Mouse (Mus musculus): ENCODE data around the gene U90926. TPM values are rescaled to one million over a fixed set of nuclear protein-coding genes. Genes with fewer than 3 reads are reported as not detected.

The U90926 gene
- total RNA-seq (2022), result not detected

DNA sequence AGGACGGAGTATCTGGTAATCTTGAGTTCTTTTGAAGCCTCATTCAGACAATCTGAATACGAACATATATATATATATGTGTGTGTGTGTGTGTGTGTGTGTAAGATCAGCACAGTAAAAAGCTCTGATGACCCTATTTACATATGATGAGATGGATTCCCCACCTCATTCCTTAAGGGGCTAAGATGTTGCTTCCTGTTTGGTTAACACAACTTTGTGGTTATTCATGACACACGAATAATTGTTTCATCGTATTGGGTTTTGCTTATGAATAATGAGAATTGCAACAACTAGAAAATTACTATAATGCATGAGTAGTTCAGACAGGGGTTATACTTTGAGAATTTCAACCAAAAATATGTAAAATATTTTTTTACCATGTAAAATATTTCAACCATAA is at the start of gene U90926:
Gene U90926 (minus strand): TSS at position 101 of the 400 bp plus-strand sequence.
- DNase-seq (ENCODE audit: low spot score), result no peak

DNA sequence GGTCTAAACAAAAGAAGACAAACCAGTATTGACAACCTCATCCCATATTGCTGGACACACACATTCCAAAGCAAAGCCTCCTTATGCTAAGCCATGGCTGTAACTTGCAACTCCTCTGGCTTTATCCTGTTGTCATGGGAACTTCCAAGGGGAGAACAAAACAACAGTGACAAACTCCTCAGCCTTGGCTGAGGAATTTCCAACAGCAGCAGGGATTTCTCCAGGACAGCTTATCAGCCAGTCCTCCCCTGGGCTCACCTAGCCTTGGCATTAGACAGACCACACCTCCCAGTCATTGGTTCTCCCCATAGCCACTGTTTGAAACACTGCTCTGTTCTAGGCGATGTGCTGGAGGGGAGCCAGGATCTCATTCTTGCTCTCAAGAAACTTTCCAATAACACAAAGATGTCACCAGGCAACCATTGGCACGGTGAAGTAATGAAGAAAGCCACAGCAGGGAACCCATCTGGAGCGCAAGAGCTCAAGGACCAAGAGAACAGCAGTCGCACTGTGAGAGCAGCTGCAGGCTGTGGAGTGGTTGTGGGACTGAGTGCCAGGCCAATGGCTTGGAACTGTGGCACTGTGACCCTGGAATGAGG is 48.7 kb upstream of the U90926 start:
- DNase-seq (ENCODE audit: low spot score), result peak; percentile 33

DNA sequence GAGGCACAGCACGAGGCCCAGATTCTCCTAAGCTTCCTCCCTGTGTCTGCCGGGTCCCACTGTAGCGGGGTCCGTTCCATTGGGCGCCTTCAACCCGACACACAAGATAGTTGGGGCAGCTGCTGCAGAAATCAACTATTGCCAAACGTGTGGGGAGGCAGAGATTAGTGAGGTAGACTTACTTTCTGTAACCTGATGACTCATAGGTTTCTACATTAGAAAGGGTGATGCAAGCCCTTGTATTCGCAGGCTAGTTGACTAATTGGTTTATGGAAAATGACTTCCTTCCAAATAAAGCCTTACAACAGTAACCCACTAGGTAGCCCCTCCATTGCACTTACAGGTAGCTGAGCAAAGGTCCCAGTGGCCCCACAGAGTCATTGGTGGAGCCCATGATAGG is 47.4 kb upstream of the U90926 start:
- no peak for DNase-seq (ENCODE audit: low spot score)

DNA sequence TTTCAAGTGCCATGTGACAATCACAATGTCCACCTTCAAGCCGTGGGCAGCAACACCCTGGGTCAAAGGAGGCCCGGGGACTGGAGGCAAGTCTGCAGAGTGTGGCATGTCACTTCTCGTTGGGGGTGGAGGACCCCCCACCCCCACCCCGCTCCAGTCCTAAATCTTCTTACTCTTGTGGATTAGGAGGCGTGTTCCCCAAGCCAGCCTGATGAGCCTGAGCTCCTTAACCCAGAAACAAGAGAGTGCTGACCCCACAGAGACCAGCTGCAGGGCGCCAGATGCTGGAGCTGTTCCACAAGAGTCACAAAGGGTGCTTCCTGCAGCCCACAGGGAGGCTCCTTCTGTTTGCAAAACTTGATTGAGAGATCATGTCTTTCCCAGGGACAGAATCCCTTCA is 41.0 kb upstream of the U90926 start, which contains the start of gene Ppef2:
Gene Ppef2 (minus strand): TSS at position 61 of the 400 bp plus-strand sequence.
- no peak for DNase-seq (ENCODE audit: low spot score)

DNA sequence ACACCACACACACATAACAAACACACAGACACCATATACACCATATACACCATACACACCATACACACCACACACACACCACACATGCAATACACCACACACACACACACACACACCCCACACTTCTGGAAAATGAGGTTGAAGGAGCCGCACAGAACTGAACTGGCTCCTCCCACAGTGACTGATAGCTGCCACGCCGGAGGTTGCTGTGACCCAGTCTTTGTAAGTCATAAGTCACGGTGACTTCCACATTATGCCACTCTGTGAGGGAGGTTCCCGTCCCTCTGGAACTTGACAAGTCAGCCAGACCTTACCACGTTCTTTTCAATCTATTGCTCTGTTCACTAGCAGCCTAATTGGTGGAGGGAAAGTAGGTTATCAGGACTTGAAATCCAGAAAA is 39.3 kb upstream of the U90926 start:
- no peak for DNase-seq (ENCODE audit: low spot score)

DNA sequence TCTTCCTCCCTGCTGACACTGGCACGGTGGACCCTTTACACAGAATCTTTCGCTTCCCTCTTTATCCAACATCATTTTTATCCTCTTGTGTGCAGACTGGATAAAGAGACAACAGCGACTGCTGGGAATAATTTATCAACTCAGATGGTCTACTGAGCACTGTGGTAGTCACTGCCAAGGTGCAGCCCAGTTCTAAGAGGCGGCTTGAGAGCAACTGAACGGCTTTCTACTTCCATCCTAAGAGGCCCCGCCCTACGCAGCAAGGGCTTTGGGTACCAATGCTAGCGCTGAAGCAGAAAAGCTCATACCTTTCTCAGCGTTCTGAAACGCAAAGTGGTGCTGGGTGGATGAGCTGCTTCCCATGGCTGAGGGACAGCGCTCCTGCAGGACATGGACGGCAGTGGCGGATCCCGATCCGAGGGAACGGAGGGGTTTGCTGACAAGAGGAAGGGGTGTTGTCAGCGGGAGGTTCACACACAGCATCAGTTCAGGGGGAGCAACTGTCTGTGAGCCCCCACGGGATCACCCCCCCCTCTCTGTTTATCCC is 37.7 kb upstream of the U90926 start:
- no peak for DNase-seq (ENCODE audit: low spot score)

DNA sequence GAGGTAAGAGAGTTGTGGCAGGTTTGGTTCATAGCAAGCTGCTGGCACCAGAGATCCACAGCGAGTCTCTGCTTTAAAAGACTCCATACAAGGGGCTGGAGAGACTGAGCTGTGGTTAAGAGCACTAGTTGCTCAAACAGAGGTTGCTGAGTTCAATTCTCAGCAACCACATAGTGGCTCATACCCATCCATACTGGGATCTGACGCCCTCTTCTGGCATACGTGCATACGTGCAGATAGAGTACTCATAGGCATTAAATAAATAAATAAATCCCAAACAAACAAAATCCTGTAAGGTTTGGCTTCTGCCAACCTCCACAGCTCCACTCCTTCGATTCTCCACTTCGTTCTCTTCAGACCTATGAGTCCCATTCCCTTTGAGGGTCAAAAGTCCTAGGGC is 36.8 kb upstream of the U90926 start:
- no peak for DNase-seq (ENCODE audit: low spot score)

DNA sequence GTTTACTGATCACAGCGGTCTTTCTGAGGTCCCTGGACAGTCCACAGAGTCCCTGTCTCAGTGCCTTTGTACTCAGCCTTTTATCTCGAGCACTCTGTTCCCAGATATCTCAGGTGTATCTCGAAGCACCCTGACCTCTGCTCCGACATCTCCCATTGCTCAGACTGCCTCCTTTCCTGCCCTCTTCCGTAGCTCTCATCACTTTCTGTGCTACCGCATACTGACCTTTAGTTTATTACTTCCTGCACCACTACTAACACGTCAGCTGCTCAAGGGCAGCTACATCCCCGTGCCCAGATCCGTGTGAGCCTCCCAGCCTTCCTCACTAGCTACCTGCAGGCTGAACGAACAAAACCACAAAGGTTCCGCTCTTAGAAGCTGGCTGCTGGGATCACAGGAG is 33.4 kb upstream of the U90926 start:
- DNase-seq (ENCODE audit: low spot score), result no peak

DNA sequence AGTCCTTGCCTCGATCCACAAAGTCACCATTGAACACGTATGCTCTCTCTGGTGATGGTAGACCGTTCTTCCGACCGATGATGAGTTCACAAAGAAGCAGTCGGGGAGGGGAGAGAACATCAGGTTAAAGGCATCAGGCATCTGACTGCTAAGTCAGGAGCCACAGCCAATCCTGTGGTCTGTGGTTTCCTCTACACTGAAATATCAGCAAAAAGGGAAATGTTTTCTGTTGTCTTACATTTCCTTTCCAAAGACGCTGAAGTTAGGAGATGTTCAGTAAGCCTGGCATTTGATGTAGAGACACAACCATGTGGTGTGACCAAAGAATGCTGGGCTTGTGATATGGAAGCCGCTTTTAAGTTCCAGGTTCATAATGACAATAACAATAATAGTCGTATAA is 30.3 kb upstream of the U90926 start:
- DNase-seq (ENCODE audit: low spot score), result no peak

DNA sequence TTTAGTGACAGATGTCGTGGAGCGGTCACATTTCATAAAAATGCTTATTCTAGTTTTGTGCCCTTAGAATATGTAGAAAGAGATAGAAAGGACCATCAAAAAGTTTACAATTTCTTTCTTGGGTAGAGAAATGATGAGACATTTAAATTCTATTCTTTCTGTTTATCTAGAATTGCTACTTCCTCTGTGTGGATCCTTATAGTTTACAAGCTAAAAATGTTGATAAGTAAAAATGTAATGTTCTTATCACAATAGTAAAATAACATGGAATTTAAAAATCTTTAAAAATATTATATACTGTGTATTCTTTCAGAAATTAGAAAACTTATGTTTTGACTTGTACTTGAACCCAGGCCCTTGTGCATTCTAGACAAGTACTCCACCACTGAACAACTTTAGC is 29.7 kb upstream of the U90926 start:
- no peak for DNase-seq (ENCODE audit: low spot score)

DNA sequence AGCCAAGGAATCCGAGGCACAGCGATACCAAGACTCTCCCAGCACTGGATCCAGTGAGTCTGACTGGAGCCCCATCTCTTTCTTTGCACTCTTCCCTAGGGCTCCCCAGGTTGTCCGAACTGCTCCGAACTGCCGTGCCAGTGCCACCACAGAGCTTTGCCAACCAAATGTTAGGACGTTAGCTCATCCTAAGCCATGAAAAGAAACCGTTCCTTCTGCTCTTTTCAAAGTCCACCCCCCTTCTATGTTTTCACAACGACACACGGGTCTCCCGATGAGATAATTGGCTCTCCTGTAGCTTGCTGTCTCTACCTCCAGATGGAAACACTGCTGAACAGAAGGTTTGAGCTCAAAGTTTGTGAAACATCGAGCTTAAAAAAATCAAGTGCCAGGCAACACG is 25.6 kb upstream of the U90926 start:
- no peak for DNase-seq (ENCODE audit: low spot score)

DNA sequence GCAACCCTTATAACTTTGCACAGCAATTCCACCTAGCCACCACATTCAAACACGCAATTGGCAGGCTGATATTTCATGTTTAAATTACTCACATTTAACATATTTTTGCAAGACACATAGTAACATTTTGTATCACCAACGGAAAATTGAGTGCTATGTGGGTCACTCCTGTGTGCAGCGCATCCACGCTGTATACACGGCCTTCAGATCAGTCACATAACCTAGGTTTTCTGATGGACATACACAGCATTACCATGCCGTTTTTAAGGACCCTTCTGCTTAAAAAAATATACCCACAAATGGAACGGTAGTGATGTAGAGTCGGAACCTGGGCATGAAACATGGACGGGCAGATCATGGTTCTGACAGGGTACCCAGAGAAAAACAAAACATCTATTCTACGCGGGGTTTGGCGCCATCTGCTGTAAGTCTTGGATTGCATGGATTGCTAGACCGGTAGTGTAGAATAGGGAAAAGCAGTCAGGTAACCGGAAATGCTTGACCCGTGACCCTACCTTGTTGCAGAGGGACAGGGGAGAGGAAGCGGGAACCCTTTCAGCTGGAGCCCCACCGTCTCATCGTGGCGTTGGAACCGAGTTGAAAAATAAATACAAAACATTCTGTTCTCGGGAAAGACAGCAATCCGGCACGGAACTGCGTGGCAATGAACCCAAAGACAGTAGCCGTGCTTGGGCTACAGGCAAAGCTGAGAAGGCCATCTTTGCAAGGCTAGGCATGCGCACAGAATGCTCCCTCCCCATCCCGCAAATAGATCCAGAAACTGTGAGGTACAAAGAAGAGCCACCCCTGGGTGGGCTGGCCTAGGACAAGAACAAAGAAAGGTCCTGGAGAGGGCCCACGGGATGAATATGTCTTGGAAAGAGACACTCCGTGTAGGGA is 24.4 kb upstream of the U90926 start:
- DNase-seq (ENCODE audit: low spot score), result peak; percentile 56

DNA sequence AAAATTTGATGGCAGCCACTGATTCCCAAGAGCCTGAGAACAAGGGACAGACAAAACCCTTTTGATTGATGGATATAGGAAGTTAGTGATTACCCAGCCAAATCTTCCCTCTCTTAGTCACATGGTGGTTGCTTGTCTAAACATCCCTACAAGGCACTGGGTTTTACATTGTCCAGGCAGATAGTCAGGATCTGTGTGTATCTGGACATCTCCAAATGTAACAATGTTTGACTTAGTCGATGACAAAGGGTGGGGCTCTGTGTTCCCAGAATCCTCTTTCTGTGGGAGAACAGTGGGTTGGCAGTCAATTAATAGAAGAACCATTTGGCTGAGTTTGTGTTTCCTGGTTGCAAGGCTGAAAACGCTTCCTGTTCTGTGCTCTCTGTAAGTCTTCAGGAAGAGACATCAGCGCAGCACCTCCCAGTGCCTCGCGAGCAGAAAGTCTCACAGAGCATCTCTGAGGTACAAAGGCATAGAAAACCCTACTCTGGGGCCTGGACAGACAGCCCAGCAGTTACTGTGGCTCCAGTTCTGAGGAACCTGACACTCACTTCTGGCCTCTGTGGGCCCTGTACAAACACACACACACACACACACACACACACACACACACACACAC is 19.8 kb upstream of the U90926 start:
- DNase-seq (ENCODE audit: low spot score), result no peak

DNA sequence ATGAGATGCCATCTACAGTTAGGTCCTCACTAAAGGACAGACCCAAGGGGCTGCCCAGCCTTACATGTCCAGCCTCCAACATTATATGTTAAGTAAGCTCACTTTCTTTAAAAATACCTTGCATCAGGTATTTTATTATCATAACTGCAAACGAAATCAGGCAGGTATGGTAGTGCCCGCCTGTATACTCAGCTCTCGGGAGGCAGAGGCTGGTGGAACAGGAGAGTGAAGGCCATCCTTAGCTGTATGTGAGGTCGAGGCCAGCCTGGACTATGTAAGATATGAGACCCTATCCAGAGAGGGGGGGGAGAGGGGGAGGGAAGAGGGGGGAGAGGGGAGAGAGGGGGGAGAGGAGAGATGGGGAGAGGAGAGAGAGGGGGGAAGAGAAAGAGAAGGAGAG is 18.2 kb upstream of the U90926 start:
- no peak for DNase-seq (ENCODE audit: low spot score)

DNA sequence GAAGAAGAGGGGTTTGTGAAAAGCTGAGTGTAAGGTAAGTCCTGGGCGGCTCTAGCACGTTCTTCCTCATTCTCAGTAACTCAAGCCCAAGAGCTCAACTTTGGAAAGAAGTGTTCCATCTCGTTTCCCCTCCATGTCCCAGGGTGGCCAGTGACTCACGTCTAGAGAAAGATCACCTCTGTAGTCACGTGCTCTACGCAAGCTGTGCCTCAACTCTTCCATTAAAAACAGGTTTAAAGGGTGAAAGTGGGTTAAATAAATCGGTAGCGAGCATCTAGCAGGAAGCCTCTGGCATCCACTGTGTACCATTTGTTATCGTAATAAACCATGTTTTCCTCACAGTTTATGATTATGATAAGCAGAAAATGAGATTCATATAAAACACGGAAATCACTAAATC is 16.6 kb upstream of the U90926 start:
- no peak for DNase-seq (ENCODE audit: low spot score)

DNA sequence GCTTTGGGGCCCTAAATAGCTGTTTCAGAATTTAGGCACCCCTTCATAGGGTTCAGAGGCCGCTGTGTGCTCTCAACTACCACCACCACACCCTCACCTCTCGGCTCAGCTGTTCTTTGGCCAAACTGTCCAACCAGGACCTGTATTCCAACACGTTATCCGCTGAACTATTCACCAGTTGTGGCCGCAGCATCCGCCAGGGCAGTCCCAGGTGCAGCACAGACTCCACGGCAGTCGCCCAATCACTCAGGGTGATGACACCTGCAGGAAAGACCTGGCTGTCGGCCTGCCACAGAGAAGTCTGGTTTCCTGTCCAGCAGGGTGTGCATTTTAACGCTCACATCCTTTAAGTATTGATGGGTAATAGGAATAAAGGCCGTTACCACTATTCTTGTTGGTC is 15.1 kb upstream of the U90926 start:
- DNase-seq (ENCODE audit: low spot score), result no peak

DNA sequence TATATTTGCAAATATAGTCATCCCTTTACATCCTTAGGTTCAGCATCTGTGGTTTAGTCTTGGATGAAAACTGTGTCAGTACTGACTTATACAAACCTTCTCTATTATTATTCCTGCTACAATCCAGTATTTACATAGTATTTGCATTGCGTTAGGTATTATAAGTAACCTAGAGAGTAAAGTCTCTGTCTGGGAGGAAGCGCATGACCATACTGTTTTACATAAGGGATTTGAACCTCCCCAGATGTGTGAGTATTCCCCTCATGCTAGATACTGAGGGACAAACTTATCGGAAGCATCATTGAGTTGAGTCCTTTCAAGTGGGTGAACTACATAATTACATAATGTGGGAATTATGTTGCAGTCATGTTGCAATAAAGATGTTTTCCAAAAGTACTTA is 14.3 kb upstream of the U90926 start:
- no peak for DNase-seq (ENCODE audit: low spot score)

DNA sequence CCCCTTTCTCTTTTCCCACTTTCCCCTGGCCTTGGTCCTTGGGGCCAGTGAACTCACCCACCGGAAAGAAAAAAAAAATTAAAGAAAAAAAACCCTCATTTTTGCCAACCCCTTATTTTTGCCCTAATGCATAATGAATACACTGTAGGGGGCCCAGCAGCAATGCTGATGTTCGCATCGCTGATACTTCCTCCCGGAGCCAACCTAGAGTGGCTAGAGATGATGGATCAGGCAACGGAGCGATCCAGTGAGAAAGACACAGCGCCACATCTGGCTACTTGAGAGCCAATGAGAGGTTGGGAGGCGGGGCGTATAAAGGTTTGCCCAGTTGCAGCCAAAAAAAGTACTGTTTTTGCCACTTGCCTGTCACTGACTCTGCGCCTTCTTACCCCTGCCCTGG is 13.6 kb upstream of the U90926 start:
- no peak for DNase-seq (ENCODE audit: low spot score)

DNA sequence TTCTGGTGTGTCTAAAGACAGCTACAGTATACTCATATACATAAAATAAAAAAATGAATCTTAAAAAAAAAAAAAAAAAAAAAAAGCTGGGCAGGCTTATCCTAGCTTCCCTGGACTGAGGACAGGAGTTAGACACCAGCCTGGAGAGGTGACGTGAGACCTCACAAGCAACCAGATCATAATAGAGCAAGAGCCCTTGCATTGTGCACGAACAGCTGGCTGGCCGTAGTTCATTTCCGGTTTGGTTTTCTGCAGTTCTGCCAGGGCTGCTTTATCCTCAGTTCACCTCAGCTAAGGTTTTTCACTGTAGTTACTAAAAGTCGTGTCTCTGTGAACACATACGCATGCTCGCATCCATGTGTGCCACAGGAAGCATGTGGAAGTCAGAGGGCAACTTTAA is 12.6 kb upstream of the U90926 start:
- DNase-seq (ENCODE audit: low spot score), result no peak

DNA sequence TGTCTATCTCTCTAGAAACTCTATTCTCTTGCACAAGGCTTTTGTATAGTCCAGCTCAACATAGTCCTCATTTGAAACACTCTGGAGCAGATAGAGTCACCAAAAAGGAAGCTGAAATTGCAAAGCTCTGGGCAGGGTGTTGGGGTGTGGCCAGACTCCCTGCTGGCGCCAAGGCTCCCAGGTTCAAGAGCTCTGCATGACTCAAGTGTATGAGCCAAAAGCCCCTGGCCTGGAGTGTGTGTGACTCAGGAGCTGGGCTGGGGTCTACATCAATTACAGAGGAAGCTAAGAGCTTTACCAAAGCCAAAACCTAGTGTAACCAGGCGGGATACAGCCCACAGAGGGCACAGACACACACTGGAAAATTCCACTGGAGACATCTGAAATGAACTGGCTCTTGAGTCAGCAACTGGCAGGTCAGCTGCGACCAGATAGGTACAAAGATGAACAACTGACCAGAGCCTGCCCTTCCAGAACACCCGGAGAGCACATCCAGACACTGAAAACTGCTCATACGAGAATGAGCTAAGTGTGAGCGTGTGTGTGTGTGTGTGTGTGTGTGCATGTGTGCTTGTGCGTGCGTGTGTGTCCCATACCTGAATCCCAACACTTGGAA is 5.2 kb upstream of the U90926 start:
- DNase-seq (ENCODE audit: low spot score), result no peak

DNA sequence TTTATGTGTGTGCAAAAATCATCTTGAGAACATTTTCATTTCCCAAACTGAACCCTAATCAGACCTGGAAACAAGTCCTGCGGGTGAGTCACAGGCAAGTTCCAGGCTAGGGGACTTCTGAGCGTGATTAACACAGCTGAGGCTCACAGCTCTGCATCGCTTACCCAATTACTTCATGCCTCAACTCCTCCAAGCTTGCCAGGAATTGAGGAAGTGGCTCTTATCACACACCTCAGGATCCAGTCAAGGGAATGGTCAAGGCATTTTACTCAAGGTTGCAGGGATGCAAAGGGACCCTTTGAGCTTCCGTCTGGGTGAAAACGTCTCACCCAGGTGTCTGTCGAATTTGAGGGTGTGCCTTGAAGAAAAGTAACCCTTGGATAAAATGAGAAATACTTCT is 4.6 kb upstream of the U90926 start:
- DNase-seq (ENCODE audit: low spot score), result no peak

Data from heart, adult 8-10 months (tissue).